Mouse (Mus musculus) Muller cell, postnatal 12 days (primary cell): ENCODE data around the gene Mrpl37.

Source experiments
- DNase-seq: peaks from one replicate; pipeline ENCODE4 v3.0.0-alpha.2; 2015; ENCODE audit errors: inconsistent ontology term

Gene Mrpl37

DNA sequence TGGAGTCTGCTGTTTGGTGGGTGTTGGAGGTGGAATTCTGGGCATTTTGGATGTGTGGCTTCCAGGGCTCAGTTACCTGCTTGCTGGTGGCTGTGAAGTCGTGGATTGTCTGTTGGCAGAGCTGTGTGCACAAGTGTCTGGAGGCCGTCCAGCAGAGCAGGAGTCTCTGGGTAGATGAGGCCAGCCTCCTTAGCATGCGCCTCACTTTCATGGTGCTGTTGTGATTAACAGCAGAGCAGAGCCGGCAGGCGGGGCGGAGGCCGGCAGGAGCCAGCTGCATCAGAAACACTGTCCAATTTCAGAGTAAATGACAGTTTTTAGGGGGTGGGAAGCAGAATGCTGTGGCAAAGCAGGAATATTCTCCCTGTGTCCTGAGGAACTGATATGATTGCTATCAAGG is 47.6 kb downstream of the Mrpl37 start:
- DNase-seq, result no peak

DNA sequence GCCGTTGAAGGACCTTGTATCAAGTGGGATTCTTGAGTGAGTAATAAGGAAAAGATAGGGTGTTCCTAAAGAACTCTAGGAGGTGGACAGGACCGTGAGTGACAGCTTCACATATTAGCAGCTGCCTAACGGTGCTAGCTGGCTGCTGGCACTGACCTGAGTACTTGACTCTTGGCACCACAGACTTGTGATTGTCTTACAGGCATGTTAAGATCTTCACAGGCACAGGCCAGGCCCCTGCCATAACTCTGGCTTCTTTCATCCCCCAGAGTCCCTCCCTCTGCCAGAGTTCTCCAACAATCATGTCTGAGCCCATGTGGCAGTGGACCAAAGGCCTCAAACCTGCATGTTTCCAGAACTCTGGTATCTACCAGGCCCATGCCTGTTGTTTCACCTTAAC is 48.1 kb downstream of the Mrpl37 start:
- no peak for DNase-seq

DNA sequence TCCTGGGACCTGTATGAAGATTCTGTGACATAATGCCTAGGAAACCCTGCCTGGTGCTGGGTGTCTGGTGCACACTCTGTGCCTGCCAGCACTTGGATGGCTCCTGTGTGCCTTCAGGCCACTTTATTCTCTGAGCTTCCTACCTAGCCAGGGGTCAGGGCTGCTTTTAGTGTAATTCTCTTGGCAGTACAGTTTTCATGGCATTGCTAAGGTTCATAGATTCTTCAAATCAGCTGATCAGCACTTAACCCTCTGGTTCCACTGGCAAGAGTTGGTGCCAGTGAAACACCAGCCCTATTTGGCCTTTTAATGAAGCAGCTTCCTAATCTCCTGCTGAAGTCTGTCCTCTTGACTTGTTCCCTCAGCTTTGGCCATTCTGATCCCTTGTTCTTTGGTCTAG is 49.4 kb downstream of the Mrpl37 start:
- no peak for DNase-seq

DNA sequence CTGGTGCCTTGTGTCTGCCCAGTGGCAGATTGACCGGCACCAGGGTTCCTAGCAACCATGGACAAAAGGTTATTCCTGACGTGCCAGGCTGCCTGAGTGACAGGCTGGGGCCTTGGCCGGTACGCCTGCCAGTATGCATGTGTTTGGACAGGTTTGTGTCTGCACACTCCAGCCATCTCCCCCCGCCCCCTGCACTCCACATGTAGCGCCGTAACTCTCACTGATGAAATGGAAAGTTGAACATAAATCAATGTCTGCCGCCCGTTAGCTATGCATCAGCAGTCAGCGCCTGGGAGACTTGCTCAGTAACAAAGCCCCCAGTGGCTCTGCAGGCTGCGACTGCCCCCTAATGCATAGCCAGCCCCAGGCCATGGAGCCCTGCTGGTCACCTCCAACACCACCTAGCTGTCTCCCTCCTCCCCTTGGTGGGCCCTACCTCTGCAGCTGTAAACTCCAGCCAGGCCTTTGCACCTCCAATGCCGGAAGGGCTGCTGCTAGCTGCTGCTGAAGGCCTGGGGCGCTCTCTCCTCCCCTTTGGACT is 50.6 kb downstream of the Mrpl37 start:
- DNase-seq, result no peak

DNA sequence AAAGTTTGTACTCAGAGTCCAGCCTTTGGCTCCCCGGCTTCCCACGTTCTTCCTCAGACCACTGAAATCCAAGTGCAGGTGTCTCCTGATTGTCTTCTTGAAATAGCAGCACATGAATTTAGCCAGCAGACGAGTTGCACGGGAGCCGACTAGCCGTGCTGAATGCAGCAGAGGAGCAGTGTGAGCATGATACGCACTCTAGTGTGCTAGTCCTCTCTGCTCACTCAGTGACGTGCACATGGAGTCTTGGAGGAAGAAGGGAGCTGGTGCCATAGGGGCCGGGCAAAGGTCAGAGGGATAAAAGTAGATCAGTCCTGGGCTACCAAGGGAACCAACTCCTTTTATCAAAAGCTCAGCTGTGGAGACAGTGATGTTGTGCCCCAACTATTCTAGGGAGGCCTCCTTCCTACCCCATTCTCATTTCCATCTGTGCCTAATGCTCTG is 52.8 kb downstream of the Mrpl37 start:
- DNase-seq, result no peak

DNA sequence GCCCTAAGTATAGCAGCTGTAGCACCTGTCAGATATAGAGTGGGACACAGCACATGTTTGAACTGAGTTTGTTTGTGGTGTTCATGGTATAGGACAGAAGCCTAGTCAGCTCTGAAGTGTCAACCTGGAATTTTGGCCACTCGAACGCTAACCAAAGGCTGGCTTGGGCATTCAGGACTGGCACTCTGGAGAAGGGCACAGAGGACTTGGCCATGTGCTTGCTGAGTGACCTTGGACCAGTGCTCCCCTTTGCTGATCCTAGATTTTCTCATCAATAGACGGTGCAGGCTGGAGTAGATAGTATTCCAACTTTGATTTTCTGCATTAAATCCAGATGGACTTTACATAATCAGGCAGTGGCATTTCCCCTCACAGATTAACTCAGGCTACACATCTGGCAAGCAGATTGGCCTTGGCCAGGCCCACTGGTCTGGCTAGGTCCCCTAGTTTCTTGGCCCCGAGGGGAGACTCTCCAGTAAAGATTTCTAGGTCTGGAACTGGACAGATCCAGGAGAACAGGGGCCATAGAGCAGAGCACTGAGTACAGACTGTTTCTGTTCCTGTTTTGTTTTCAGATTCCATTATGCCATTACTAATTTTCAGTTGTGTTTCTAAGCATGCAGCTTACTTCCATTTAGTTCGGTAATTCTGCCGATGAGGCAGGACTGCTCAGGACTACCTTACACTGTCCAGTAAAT is 53.4 kb downstream of the Mrpl37 start:
- DNase-seq, result no peak

DNA sequence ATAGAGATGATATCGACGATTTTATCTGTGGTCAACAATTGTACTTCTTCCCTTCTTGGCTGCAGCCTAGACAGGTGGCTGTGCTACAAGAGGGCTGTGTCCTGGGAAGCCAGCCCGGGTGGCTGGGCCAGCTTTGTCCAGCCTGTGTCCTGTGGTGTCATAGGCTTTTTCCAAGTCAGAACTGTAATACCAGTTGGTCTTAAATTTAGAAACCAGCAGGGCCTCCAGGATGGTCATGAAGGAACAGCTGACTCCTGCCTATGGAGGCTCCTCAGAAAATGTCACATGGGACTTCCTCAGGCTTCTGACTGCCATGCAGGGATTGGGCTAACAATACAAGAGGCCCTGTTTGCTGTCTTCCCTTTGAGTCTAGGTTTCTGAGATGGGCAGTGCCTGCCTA is 54.1 kb downstream of the Mrpl37 start:
- DNase-seq, result no peak

DNA sequence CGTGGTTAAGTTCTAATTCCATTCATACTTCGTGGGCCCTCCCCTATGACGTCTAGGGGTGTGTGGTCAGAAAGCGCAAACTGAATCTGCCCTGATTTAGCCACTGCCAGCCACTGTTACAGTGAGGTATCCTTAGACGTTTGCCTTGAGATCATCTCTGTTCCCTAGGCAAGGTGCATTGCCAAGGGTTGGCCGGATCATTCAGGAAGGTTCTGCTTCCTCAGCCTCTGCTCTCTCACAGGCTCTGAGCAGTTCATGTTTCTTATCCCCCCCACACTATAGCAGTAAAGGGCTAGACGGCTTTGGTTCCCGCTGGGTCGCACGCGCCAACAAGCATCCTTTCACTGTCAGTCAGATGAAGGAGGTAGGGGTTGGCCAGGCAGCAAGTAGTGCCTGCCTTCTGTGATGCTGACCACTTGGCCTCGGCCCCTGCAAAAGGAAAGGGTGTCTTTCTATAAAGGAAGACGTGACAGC is 54.6 kb downstream of the Mrpl37 start:
- peak; percentile 80 for DNase-seq

DNA sequence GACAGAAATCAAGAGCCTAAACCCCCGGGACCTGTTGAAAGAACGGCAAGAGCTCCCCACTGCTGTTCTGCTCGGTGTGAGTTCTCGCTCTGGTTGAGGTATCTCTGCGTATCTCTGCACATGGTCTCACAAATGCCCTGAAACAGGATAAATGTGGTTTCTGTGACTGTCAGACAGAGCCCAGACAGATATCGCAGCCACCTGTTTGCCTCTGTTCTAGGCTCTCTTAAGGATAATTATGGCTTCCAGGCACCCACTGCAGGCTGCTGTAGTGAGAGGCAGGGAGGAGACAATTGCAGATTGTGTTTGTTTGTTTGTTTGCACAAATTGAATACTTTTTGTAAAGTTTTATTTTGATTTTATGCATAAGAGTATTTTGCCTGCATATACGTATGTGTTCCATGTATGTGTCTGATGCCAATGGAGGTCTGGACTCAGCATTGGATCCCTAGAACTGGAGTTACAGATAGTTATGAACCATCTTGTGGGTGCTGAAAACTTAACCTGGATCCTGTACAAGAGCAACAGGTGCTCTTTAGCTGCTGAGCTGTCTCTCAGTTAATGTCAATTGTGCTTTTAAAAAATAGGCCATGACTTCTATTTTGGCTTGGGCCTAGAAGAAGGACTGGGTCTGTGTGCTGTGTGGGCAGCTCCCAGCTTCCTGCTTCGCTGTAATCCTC is 55.2 kb downstream of the Mrpl37 start:
- no peak for DNase-seq

DNA sequence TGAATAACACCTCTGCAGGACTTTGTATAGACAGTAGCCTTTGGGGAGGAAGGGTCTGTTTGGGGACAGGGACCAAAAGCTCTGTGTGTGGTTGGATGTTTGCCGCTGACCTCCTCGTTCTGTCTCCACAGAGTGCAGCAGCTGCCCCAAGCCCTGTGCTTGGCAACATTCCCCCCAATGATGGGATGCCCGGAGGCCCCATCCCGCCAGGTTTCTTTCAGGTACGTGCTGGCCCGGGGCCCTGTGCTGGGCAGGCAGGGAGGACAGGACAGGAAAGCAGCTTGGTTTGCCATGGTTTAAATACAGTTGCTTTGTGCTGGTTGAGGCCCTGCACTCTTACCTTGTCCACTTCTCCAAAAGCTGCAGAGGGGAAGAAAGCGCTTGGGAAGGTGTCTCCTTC is 57.1 kb downstream of the Mrpl37 start:
- DNase-seq, result no peak

DNA sequence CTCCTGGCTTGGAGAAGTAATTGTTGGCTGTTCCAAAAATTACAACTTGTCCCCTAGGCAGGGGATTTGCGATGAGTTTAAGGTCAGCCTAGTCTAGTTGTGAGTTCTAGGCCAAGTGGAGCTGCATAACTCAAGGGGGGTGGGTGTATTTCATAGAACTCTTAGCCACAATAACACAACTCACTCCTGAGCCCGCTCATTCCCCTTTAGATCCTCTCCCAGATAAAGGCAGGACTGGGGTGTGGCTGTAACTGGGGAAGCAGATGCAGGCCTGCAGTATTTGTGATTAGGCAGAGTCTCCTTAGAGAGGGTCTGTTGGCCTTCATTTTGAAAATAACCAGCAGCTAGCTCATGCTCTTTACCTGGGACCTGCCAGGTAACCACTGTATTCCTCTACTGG is 58.5 kb downstream of the Mrpl37 start:
- no peak for DNase-seq

DNA sequence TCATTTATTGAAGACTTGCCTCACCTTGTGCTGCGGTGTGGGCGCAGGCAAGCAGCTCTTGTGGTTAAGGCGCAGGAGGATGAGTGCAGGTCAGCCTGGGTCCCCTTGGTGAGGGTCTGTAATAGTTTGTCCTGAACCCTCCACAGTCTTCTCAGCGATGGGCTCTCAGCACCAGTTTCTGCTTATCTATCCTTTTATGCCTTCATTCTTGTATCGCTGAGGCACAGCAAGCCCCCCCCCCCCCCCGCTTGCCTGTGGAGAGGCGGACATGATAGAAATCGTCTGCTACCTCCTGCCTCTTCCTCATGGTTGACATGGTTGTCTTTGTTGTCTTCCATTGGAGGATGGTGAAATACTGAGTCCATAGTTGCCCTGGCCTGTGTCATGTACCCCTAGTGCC is 59.3 kb downstream of the Mrpl37 start:
- DNase-seq, result no peak

DNA sequence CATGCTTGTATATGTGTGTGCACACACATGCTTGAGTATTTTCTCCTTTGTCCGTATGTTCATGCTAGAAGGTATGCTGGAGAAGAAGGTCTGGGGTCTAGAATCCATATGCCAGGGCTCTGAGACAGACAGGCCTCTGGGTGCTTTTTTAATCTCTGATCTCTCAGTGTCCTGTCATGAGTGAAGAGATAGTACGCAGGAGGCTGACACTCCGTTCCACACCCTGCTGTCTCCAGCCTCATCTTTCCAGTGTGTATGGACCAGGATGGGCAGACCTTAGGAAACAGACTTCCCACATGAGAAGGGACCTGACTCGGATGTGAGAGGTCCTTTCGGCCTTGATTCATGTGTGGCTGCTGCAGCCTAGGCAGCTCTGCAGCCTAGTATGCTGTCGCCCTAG is 59.9 kb downstream of the Mrpl37 start:
- DNase-seq, result no peak

DNA sequence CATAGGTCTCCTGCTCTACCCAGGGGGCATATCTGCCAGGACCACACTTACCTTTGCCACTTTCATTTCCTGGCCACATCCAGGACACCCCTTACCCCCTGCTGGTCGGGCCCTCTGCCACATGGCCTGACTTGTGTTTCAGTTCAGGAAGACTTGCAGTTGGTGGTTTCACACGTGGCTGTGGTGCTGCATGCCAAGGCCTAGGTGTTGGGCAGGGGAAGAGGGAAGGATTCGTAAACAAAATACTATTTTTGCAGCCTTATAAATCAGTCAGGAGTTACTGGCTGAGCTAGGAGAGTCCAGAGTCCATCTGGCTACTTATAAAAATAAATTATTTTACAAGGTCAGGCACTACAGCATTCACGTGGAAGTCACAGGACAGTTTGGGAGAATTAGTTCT is 60.4 kb downstream of the Mrpl37 start:
- DNase-seq, result no peak
